Mouse (Mus musculus) G1E (cell line): ENCODE data around the gene Traip.
A peak's percentile ranks its signal among the peaks of the same experiment; 100 is the strongest.

Experiments used
- CTCF ChIP-seq: IDR thresholded peaks from 2 replicates; pipeline ENCODE4 v1.5.1; 2012; ENCODE audit warnings: low read depth, low read length, inconsistent platforms, mixed read lengths
- GATA1 ChIP-seq: IDR thresholded peaks from 2 replicates; pipeline ENCODE4 v1.6.1; 2012; ENCODE audit warnings: borderline replicate concordance, low read length, inconsistent platforms, mixed read lengths
- POLR2AphosphoS5 ChIP-seq: IDR thresholded peaks from 2 replicates; pipeline ENCODE4 v1.6.1; 2012; ENCODE audit warnings: low read depth, low read length, inconsistent platforms; ENCODE audit not compliant: insufficient replicate concordance

DNA sequence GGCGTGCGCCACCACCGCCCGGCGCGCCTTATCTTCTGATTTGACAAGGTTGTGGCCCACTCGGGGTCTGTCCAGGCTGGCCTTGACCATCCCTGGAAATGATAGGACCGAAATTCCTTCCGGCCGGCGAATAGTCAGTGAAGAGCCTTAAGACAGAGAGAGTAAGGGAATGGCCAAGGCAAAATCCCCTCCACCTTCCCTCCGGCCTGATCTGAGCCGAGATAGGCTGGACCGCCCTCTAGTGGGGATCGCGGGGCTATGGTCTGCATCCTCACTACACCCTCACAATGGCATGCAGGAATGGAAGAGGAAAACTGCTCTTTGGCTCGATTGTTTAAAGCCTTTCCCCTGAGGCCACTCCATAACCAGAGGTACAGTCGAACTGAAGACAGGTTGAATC lies 36.4 kb downstream of the Traip start:
- TF ChIP-seq CTCF (peak; percentile 62), POLR2AphosphoS5 (no peak), GATA1 (no peak)
